Mouse (Mus musculus): ENCODE measurements around the gene Lin7a.

The Lin7a gene

GRCm38 (mm10) chr10:107467819-107468218, 196.3 kb downstream of the Lin7a start:
- no peak for DNase-seq (ENCODE audit: low spot score)

Data from ovary, postnatal 10 days (tissue).